Mouse (Mus musculus) small intestine, adult 2 months (tissue): ENCODE measurements at regions not wholly inside any gene's neighbourhood (a gene's known extent, or its start where the extent isn't known, plus 50 kb on each side); places are given as distances from the start of the nearest gene placed in this dataset.

Source experiments
- CTCF ChIP-seq: fragments of 200-500 bp; IDR thresholded peaks from 2 replicates; pipeline ENCODE4 v1.5.1; 2012; ENCODE audit warnings: low read depth, mild to moderate bottlenecking, control low read depth, inconsistent platforms, low read length, moderate library complexity, mixed read lengths; ENCODE audit not compliant: insufficient replicate concordance, insufficient read length; ENCODE audit errors: extremely low read depth
- POLR2A ChIP-seq: fragments of 200-500 bp; IDR thresholded peaks from 2 replicates; pipeline ENCODE4 v1.6.1; 2012; ENCODE audit warnings: low read depth, mild to moderate bottlenecking, control low read depth, inconsistent platforms, low read length, moderate library complexity

DNA sequence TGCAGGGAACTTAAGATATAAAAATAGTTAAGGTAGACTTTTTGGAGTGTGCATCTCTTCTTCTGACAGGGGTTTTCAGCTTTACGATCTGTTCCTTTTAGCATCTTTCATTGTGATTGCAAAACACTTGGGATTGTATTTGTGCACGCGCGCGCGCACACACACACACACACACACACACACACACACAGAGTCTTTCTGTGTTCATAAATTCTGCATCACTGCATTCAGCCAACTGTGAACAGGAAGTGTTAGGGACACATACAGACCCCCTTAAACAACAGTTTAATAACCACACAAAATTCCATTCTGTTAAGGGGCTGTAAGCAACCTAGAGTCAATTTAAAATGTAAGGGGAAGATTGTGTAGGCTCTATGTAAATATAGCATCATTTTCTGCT, 401.9 kb downstream of the Edem1 start:
- TF ChIP-seq CTCF (no peak), POLR2A (no peak)
